Mouse (Mus musculus) mouse embryonic stem cell (cell line): ENCODE results near the gene Frat2.

Experiments used
- in situ Hi-C, 2 experiments: fragments of 300-500 bp; cut with MboI; formaldehyde crosslinking; loops; 1 replicate in 1 of 2; 3 replicates in 1 of 2; pipeline ENCODE4 v1.14.3; 2019 to 2020; ENCODE audit warnings: low sequenced_read_pairs in 2 of 2, low pct_unique_long_range_greater_than_20kb in 1 of 2, mixed read lengths in 1 of 2; ENCODE audit not compliant: unreplicated experiment in 1 of 2

Gene Frat2

DNA sequence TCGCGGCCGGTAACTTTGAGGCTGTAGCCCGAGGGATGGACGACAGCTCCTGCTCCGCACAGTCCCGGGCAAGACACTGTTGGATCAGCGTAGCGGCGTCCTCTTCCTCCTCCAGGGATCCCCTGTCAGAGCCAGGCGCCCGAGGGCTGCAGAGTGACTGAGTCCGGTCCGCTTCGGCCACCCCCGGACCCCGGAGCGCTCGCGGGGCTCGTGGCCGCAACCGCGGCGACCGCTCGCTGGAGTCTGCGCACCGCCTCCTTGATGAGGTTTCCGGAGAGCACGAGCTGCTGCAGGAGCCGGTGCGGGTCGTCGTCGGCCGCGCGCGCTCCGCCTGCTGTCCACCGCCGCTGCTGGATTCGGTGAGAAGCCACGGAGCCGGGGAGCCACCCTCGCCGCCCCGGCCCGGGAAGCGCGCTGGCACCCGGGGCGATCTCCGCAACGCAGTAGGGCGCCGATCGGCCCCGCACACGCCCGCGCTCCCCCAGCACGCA, 796 bp downstream of the Frat2 start:
- in situ Hi-C loops: no loop called here

GRCm38 (mm10) chr19:41846366-41847090, 1.4 kb downstream of the Frat2 start:
- in situ Hi-C loops: no loop called here

- in situ Hi-C loops: no loop called here
Measured at GRCm38 (mm10) chr19:41844345-41844744, 3.6 kb downstream of the Frat2 start.

DNA sequence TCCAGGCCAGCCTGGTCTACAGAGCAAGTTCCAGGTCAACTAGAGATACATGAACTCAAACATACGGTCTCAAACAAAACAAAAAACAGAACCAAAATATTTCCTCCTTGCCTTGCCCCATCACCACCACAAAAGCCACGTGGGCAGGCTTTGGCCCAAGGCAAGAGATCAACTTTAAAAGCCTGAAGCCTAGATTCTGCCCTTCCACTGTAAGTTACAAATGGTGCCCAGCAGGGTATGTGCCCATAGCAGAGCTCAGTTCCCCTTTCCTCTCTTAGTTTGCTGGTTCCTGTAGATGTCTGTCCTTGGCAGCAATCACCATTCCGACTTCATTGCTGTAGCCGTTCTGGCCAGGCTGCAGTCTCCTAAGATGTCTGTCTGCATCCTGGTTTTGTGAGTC, 5.2 kb downstream of the Frat2 start:
- in situ Hi-C loops: no loop called here

GRCm38 (mm10) chr19:41842196-41842595, 5.7 kb downstream of the Frat2 start:
- in situ Hi-C loops: no loop called here

DNA sequence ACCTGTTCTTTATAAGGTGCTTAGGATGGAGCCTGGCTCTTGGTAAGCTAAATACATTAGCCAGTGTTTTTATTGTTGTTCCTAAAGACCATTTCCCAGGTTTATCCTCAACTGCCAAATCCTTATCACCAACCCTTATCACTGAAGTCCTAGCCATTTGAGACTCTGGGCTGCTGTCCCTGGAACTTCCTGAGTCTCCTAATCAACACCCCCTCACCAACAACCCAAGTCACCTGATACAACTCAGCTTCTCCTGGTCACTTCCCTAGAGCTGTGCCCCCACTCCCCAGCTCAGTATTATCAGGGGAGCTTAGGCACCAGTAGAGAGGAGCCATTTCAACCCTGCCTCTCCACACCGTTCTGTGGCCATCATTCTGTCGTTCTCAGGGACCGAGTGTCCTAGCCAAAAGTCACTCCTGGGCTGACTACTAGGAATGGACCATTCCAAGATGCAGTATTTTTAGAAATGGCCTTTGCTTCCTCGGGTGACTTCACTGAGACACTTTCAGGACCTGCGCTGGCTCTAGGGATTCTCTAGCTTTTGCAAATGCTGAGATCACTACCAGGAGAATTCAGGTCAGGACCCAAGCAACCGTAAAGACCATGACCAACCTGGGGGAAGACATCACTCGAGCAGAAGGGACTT, 6.7 kb downstream of the Frat2 start:
- in situ Hi-C loops: no loop called here

DNA sequence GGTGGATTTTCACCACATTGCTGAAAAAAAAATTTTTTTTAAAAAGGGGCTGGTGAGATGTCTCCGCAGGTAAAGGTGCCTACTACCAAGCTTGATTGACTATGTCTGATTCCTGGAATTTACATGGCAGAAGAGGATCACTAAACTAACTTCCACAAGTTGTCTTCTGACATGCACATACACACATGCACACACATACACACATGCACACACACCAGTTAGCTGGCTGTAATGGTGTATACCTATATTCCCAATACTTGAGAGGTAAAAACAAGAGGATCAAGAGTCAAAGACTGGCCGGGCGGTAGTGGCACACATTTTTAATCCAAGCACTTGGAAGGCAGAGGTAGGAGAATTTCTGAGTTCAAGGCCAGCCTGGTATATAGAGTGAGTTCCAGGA, 8.2 kb downstream of the Frat2 start:
- in situ Hi-C loops: no loop called here

DNA sequence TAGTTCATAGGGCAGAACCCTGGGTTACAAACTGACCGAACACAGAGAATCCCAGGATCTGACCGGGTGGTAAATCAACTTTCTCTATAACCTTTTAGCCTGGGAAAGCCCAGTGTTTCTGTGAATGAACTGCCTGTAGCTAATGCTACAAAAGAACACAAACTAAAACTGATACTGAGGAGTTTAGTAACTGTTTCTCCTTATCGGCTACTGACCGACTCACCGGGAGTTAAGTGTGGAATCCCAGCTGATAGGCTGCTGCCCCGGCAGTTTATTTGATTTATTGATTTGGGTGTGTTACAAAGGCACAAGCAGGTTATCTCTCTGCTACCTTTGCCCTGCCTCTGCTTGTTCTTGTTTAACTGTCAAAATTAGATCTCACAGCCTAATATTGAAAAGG, 9.1 kb downstream of the Frat2 start:
- in situ Hi-C loops: no loop called here

DNA sequence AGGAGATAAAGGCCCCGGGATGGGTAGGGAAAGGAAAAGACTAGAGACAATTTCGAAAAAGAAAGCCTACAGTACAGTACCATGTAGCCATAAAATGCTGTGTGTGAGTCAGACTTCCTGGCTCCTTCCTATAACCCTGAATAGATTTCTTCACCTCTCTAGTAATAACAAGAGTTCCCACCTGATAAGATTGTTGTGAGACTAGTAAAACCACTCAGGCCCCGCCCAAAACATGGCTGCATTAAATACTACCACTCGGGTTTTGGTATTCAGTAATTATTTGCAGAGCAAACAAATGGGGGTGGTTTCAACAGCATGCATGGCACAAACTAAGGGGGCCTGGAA, 10.0 kb downstream of the Frat2 start:
- in situ Hi-C loops: no loop called here

GRCm38 (mm10) chr19:41837194-41837916, 10.6 kb downstream of the Frat2 start:
- in situ Hi-C loops: no loop called here

- in situ Hi-C loops: no loop called here
Measured at GRCm38 (mm10) chr19:41836719-41837118, 11.2 kb downstream of the Frat2 start.

- in situ Hi-C loops: no loop called here
Measured at GRCm38 (mm10) chr19:41835816-41836215, 12.1 kb downstream of the Frat2 start.

DNA sequence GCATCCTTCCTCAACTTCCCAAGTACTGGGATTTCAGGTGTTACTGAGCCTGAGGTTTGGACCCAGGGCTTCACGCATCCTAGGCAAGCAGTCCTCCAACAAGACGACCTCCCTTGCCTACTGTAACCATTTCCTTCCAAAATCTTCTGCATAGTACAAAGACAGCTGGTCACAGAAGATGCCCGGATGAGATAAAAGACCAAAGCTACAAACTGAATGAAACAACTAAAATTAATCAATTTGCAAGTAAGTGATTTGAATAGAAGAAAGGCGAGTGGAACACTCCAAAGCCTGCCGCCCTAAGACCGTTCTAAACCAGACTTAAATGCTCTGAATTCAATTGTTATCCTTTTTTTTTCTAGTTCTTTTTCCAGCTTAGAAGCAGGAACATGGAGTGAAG, 12.5 kb downstream of the Frat2 start:
- in situ Hi-C loops: no loop called here

- in situ Hi-C loops: no loop called here
Measured at GRCm38 (mm10) chr19:41832501-41833201, 15.3 kb downstream of the Frat2 start.

GRCm38 (mm10) chr19:41831718-41832391, 16.1 kb downstream of the Frat2 start:
- in situ Hi-C loops: no loop called here

- in situ Hi-C loops: no loop called here
Measured at GRCm38 (mm10) chr19:41831101-41831570, 16.8 kb downstream of the Frat2 start.

DNA sequence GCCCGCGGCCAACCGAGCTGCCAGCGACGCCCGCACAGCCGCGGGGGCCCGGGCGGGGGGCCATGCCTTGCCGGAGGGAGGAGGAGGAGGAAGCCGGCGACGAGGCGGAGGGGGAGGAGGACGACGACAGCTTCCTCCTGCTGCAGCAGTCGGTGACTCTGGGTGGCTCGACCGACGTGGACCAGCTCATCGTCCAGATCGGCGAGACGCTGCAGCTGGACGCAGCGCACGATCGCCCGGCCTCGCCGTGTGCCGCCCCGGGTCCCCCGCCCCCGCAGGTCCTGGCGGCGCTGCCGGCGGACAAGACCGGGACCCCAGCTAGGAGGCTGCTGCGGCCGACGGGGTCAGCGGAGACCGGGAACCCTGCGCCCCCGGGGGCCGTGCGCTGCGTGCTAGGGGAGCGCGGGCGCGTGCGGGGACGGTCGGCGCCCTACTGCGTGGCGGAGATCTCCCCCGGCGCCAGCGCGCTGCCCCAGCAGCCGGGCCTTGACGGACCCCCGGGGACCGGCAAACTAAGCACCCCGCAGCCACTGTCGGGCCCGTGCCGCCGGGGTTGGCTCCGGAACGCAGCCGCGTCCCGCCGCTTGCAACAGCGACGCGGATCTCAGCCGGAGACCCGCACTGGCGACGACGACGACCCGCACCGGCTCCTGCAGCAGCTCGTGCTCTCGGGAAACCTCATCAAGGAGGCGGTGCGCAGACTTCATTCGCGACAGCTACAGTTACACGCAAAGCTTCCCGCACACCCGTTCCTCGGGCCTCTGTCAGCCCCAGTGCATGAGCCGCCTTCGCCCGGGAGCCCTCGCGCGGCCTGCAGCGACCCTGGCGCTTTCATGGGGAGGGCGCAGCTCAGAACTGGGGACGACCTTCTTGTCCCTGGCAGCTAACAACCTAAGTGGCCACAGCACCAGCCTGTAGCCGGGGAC, 17.6 kb downstream of the Frat2 start:
- in situ Hi-C loops: no loop called here
